Mouse (Mus musculus) granulocyte monocyte progenitor cell, adult 5-6 weeks (primary cell): ENCODE data around the gene Cul7. TPM values are rescaled to one million over a fixed set of nuclear protein-coding genes. Genes with fewer than 3 reads are reported as not detected.
A peak's percentile ranks its signal among the peaks of the same experiment; 100 is the strongest.

ENCODE experiments used
- ATAC-seq: replicated peaks from 2 replicates; pipeline ENCODE4 v1.8.0; 2016; ENCODE audit warnings: mild to moderate bottlenecking, moderate TSS enrichment, inconsistent platforms; ENCODE audit not compliant: poor library complexity, severe bottlenecking
- total RNA-seq, 2 experiments: library from RNA; stranded (forward) in 1 of 2; stranded (reverse) in 1 of 2; fragments of 200-712, 200-1000 nt in 1 of 2; fragments of >200 nt in 1 of 2; fragmentation: Nextera tagmentation in 1 of 2; gene quantifications; 2 replicates each; pipeline ENCODE4 v1.2.3; 2014 to 2017

Gene Cul7
- total RNA-seq, 2 experiments from 2014 or later: 13.2 to 16.8 TPM

GRCm38 (mm10) chr17:46627409-46627808 lies 22.7 kb upstream of the Cul7 start:
- ATAC-seq: no peak

- ATAC-seq: no peak
Measured at GRCm38 (mm10) chr17:46628471-46628790, 21.7 kb upstream of the Cul7 start.

DNA sequence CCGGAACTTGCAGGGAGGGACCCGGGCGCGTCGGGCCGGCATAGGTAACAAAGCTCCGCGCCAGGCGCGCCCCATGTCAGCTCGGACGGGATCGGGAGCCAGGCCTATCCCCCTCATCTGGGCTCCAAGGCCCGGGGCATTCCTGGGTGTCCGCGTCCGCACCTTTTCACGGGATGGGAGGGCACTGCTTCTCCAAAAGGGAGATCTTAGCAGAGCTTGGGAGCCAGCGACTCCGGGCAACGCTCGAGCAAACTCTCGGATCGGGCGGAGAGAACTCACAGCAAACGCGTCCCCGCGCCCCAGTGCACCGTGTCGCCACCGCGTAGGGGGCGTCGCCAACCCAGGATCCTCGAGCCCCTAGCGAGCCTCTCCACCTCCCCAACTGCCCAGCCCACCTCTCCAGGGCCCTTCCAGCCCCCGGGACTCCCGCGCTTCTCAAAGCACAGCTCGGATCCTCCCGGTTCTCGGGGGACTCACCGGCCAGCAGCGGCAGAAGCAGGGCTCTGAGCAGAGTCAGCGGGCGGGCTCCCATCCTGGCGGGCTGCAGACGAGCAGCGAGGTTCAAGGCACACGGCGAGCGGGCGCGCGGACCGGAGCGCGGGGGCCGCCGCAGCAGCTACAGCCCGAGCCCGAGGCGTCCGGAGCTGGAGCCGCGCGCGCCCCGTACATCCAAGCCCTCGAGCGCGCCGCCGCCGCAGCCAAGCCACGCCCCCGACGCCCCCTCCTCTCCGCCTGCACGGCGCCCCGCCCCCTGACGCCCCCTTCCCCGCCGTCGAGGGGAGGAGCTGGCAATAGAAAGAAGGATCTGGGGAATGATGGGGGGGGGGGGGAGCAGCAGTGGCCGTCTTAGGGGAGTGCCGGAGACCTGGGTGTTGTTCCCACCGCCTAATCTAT lies 21.1 kb upstream of the Cul7 start, which contains the start of gene Ptk7:
TSS of gene Ptk7 (minus strand) at position 714 of the 894 bp plus-strand sequence.
- peak; percentile 17; the same call in 1 of the 2 replicates for ATAC-seq

GRCm38 (mm10) chr17:46629685-46630441 lies 20.3 kb upstream of the Cul7 start:
- peak; percentile 38 for ATAC-seq

DNA sequence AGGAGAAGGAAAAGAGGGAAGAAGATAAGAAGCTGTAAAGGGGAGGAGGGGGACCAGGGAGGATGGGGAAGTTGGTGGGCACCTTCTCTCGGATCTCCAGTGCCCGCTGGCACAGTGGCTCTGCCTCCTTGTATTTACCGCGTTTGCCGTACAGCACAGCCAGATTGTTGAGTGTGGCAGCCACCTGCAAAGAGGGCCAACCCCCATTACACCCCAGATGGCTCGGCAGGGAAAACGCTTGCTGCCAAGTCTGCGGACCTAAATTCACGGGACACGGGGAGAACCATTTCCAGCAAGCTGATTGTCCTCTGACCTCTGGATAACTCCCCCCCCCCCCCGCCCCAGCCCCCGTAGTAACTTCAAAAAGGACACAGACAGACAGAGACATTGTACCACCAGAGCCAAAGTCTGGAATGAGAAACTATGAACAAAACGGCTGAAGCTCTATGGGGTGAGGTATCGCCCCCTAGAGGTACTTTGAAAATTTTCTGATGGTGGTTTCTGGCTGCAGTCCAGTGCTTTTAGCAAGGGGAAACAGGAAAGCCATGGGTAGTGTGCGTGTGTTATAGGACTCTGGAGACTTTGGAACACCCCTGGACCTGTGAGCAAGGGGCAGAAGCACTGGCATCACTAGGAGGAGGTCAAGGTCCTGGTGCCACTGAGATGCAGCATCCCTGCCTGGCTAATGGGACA lies 13.2 kb upstream of the Cul7 start:
- ATAC-seq: peak; percentile 49

DNA sequence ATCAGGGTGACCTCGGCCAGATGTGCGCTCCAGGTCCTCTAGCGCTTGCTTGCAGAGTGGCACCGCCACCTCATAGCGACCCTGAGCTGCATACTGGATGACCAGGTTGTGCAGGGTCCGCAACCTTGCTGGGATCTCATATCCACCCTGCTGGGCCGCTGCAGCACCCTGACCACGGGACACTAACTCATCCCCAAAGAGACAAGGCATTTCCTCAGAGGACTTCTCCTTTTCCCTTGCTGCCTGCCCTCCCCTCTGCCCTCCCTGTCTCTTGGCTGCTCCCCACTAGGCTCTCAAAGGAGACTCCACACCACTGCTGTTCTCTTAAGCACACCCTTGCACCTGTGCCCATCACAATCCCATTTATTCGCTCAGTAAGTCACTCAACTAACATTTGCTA lies 10.2 kb upstream of the Cul7 start:
- peak; percentile 75 for ATAC-seq

DNA sequence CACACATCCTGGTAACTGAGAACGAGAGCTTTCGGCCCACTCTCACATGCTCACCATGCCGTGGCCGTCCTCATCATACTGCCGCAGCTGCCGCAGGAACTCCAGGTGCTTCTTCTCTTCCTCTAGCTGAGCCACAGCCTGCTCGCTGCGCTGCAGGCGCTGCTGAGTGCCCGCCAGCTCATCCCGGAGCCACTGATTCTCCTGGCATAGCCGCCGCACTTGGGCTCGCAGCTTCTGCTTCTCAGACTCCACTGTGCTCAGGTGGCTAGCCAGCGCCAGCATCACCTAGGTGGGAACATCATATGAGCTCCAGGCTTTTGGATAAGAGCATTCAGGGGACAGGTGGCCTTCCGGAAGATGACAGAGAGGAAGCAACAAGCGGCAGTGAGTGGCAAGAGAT lies 8.1 kb upstream of the Cul7 start:
- no peak for ATAC-seq

GRCm38 (mm10) chr17:46644152-46644805 lies 5.9 kb upstream of the Cul7 start:
- ATAC-seq: no peak

DNA sequence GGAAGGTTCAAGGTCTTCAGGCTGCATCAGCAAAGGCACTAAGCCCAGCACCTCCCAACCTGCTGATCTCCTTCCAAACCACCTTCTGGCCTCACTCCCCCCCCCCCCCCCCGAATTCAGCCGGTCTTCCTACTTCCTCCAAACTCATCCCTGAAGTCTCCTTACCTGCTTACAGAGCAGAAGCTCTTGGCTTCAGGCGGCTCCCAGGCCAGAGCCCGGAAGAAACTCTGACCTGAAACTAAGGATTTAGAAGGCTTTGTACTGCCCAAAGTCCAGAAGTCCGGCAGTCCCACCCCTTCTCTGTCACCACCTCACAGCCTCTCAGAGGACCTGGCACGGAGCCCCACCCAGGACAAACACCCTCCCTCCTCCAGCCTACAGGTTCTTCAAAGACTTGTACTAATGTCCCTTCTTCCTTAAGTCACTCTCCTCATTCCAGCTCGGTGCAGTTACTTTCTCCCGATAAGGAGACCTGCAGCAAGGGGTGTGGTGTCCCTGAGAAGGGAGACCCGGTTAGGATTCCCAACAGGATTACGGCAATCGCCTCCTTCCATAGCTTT lies 5.1 kb upstream of the Cul7 start:
- ATAC-seq: no peak

DNA sequence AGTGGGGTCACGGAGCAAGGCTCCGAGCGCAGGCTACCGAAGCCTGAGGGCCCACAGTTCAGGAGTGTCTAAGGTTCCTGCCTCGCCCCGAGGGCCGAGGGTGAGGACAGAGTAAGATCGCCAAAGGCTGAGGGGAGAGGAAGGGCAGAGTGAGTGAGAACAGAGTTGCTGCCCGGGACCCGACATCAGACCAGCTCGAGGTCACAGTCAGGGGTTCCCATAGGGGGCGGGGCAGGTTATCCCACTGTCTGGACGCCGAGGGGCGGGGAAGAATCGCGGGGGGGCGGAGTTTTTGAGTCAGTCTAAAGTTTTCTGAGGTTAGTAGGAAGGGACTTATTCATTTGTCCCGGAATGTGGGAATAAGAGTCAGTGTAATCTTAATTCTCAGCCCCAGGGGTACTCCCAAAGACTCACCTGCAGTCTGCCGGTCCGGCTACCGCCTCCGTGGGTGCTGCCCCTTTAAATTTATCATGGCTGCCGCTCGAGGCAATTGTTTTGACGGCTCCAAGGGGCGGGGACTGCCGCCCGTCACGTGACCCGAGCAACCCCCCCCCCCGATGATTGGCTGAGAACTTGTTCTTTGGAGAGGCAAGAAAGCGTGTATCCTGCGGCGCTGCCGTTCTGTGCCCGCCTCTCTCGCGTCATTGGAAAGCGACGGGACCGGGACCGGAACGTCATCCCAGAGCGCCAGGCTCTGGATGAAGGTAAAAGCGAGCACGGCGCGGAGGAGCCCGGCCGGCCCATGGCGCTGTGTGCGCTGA lies 4.4 kb upstream of the Cul7 start, which contains the start of the genes Klc4 and Mrpl2:
TSS of gene Klc4 (minus strand) at position 462 of the 761 bp plus-strand sequence.
TSS of gene Mrpl2 (plus strand) at position 669 of the 761 bp plus-strand sequence.
- peak; percentile 76 for ATAC-seq

DNA sequence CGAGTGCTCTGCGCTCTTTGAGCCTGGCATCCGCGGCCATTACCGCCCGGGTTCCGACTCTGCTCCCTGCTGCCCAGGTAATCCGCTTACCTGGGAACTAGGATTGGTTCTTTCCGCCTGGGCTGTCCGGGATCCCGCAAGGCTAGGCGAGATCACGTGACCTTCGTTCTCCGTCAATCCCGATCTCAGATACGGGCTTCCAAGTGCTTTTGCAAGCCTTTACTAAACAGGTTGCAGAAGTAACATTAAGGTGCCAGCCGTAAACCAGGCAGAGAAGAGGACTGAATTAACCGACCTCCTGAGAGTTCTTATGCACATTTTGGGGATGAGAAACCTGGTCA lies 3.8 kb upstream of the Cul7 start:
- peak; percentile 12 for ATAC-seq

DNA sequence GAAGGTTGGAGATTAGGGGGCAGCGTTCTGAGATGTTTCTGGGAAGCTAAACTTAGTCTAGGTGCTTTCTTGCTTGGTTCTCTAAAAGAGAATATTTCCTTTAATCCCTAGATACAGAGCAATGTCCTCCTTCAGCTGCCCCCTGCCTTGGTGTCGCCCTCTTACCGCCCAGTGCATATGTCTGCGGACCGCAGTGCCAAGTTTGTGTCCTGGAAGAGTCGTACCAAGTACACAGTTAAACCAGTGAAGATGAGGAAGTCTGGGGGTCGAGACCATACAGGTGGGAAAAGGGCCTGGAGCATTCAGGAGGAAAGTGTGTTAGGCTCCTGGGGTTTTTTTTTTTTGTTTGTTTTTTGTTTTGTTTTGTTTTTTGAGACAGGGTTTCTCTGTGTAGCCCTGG lies 2.9 kb upstream of the Cul7 start:
- ATAC-seq: no peak

DNA sequence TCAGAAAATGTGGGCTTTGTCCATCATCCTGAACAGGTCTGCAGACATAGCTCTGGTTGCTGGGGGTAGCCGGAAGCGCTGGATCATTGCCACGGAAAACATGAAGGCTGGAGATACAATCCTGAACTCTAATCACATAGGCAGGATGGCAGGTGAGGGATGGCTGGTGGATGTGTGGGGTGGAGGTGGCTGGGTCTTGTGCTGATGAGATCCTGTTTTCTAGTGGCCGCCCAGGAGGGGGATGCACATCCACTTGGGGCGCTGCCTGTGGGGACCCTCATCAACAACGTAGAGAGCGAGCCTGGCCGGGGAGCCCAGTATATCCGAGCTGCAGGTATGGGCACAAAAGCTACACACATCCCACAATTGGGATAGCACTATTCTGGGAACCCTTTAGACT lies 1.7 kb upstream of the Cul7 start:
- ATAC-seq: no peak

DNA sequence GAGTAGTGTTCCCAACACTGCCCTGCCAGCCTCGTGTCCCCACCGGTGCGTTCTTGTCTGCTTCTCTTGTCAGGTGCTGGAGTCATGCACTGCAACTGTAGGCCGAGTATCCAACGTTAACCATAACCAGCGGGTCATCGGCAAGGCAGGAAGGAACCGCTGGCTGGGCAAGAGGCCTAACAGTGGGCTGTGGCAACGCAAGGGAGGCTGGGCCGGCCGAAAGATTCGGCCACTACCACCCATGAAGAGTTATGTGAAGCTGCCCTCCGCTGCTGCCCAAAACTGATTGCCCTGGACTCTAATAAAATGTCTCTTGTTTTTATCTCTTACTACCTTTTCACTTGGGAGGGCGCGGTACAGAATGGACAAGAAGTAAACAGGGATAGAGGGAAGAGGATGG lies 326 bp upstream of the Cul7 start:
- no peak for ATAC-seq

GRCm38 (mm10) chr17:46651292-46651691 lies 1.2 kb downstream of the Cul7 start:
- ATAC-seq: no peak

DNA sequence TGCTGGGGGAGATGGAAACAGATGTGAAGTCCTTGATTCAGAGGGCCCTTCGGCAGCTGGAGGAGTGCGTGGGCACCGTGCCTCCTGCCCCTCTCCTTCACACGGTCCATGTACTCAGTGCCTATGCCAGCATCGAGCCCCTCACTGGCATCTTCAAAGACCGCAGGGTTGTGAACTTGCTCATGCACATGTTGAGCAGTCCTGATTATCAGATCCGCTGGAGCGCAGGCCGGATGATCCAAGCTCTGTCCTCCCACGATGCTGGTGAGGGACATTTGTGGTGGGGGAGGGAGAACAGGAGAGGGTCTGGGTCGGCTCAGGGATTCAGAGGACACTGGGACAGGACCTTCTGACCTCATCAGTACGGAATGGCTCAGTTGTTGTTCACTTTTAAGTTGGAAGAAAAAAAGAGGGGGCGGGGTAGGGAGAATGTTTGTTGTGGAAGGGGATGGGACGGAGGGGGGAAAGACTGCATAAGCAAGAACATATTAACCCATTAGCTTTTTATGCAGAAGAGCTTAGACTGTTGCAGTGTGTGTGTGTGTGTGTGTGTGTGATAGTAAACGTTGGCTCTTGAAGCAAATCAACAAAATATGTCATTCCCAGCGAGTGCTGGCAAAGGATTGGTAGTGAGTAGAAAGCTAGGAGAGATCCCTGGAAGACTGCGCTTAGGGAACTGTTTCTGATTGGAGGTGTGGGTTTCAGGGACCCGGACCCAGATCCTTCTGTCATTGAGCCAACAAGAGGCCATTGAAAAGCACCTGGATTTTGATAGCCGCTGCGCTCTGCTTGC lies 1.8 kb downstream of the Cul7 start:
- ATAC-seq: no peak

DNA sequence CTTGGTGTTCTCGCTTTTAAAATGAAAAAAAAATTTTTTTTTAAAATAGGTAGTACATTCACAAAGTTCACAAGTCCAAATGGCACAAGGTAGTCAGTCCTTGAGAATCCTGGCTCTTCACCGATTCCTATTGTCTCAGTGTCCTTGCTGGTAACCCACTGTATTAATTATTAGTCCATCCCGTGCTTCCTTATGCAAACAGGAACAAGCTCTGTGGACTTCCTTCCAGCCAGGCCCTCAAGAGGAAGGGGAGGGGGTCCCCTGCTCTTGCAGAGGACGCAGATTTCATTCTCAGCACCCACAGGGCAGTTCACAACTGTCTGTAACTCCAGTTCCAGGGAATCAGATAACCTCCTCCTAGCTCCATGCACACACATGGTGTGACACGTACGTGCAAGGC lies 5.9 kb downstream of the Cul7 start:
- ATAC-seq: no peak

GRCm38 (mm10) chr17:46661351-46661750 lies 11.2 kb downstream of the Cul7 start:
- ATAC-seq: no peak

- no peak for ATAC-seq
Measured at GRCm38 (mm10) chr17:46661981-46662380, 11.8 kb downstream of the Cul7 start.
